Mouse (Mus musculus): Measurements from ENCODE around the gene Naga. TPM values are rescaled to one million over a fixed set of nuclear protein-coding genes. Genes with fewer than 3 reads are reported as not detected.

Gene Naga
- polyA plus RNA-seq, 1 experiment from 2014 or later = 23.0 TPM

GRCm38 (mm10) chr15:82362234-82362633 is 23.5 kb upstream of the Naga start:
- no peak for ATAC-seq (ENCODE audit: low FRiP score, low TSS enrichment)
- 88% methylated on average over 4 of the region's 4 CpGs for WGBS

GRCm38 (mm10) chr15:82361459-82362018 is 22.8 kb upstream of the Naga start:
- Histone ChIP-seq H3K27me3 (ENCODE audit: control insufficient read depth, insufficient read depth, low read length) (no peaks in the 10 kb centered on the region), H3K9me3 (ENCODE audit: control insufficient read depth, low read length) (no peaks in the 10 kb centered on the region), H3K4me2 (ENCODE audit: low read length) (no peak overlapping the region), H3K4me1 (ENCODE audit: control insufficient read depth, insufficient read depth, low read length) (no peaks in the 10 kb centered on the region), H3K4me3 (replicated peaks; ENCODE audit: low read depth, low read length) (no peak overlapping the region), H3K9ac (replicated peaks; ENCODE audit: low read length) (no peak overlapping the region), H3K36me3 (ENCODE audit: control insufficient read depth, insufficient read depth, low read length) (no peaks in the 10 kb centered on the region), H3K27ac (replicated peaks; ENCODE audit: low read depth, low read length) (no peak overlapping the region)
- DNase-seq = no peak
- WGBS = 78% methylated on average over 11 of the region's 11 CpGs
- ATAC-seq (ENCODE audit: low FRiP score, low TSS enrichment) = no peak

More at GRCm38 (mm10) chr15:82362234-82362633, 23.5 kb upstream of the Naga start:
- H3K27me3 ChIP-seq (ENCODE audit: control insufficient read depth, insufficient read depth, low read length) = no peaks in the 10 kb centered on the region
- H3K4me1 ChIP-seq (ENCODE audit: control insufficient read depth, insufficient read depth, low read length) = no peaks in the 10 kb centered on the region
- H3K9ac ChIP-seq (replicated peaks; ENCODE audit: low read length) = no peak overlapping the region
- no peaks in the 10 kb centered on the region for H3K9me3 ChIP-seq (ENCODE audit: control insufficient read depth, low read length)
- H3K27ac ChIP-seq (replicated peaks; ENCODE audit: low read depth, low read length) = no peak overlapping the region
- H3K36me3 ChIP-seq (ENCODE audit: control insufficient read depth, insufficient read depth, low read length) = no peaks in the 10 kb centered on the region
- H3K4me2 ChIP-seq (ENCODE audit: low read length) = no peak overlapping the region
- no peak for DNase-seq
- H3K4me3 ChIP-seq (replicated peaks; ENCODE audit: low read depth, low read length) = no peak overlapping the region

- H3K9ac ChIP-seq (replicated peaks; ENCODE audit: low read length) = no peak overlapping the region
- ATAC-seq (ENCODE audit: low FRiP score, low TSS enrichment) (no peak), DNase-seq (no peak)
- H3K4me2 ChIP-seq (ENCODE audit: low read length) = no peak overlapping the region
- peaks cover 3% of the 10 kb centered on the region; the same call in 1 of the 2 replicates for H3K4me1 ChIP-seq (ENCODE audit: control insufficient read depth, insufficient read depth, low read length)
- no peaks in the 10 kb centered on the region for H3K36me3 ChIP-seq (ENCODE audit: control insufficient read depth, insufficient read depth, low read length)
- H3K9me3 ChIP-seq (ENCODE audit: control insufficient read depth, low read length) = no peaks in the 10 kb centered on the region
- H3K27me3 ChIP-seq (ENCODE audit: control insufficient read depth, insufficient read depth, low read length) = no peaks in the 10 kb centered on the region
- H3K4me3 ChIP-seq (replicated peaks; ENCODE audit: low read depth, low read length) = no peak overlapping the region
- H3K27ac ChIP-seq (replicated peaks; ENCODE audit: low read depth, low read length) = no peak overlapping the region
- 69% methylated on average over 22 of the region's 22 CpGs for WGBS
Observed at GRCm38 (mm10) chr15:82358431-82359260, 19.9 kb upstream of the Naga start.

- Histone ChIP-seq H3K27ac (replicated peaks; ENCODE audit: low read depth, low read length) (peak within 1 kb of the TSS; percentile 89), H3K4me1 (ENCODE audit: control insufficient read depth, insufficient read depth, low read length) (peaks cover 13% of the 10 kb centered on the region)
- 2% methylated on average over 57 of the region's 57 CpGs for WGBS
Observed at GRCm38 (mm10) chr15:82354126-82354945, 15.6 kb upstream of the Naga start, which contains the start of gene Ndufa6. TSS of gene Ndufa6 (minus strand) at chr15:82354322.

GRCm38 (mm10) chr15:82353745-82354113 is 15.0 kb upstream of the Naga start:
- DNase-seq = peak; percentile 27
- peak; percentile 66 for ATAC-seq (ENCODE audit: low FRiP score, low TSS enrichment)

More at GRCm38 (mm10) chr15:82354126-82354945, 15.6 kb upstream of the Naga start, which contains the start of gene Ndufa6:
- Histone ChIP-seq H3K9ac (replicated peaks; ENCODE audit: low read length) (peak within 1 kb of the TSS; percentile 97), H3K36me3 (ENCODE audit: control insufficient read depth, insufficient read depth, low read length) (peaks cover 18% of the 10 kb centered on the region), H3K9me3 (ENCODE audit: control insufficient read depth, low read length) (no peaks in the 10 kb centered on the region), H3K27me3 (ENCODE audit: control insufficient read depth, insufficient read depth, low read length) (no peaks in the 10 kb centered on the region), H3K4me3 (replicated peaks; ENCODE audit: low read depth, low read length) (peak within 1 kb of the TSS; percentile 87), H3K4me2 (ENCODE audit: low read length) (peak within 1 kb of the TSS; percentile 85)
- ATAC-seq (ENCODE audit: low FRiP score, low TSS enrichment) = peak; percentile 99
- DNase-seq = peak; percentile 99

GRCm38 (mm10) chr15:82353078-82353744 is 14.5 kb upstream of the Naga start:
- peak overlapping the region; percentile 87 for H3K4me3 ChIP-seq (replicated peaks; ENCODE audit: low read depth, low read length)
- H3K9ac ChIP-seq (replicated peaks; ENCODE audit: low read length) = peak overlapping the region; percentile 97
- no peaks in the 10 kb centered on the region for H3K27me3 ChIP-seq (ENCODE audit: control insufficient read depth, insufficient read depth, low read length)
- DNase-seq (no peak), ATAC-seq (ENCODE audit: low FRiP score, low TSS enrichment) (no peak)
- H3K36me3 ChIP-seq (ENCODE audit: control insufficient read depth, insufficient read depth, low read length) = peaks cover 29% of the 10 kb centered on the region
- peaks cover 13% of the 10 kb centered on the region for H3K4me1 ChIP-seq (ENCODE audit: control insufficient read depth, insufficient read depth, low read length)
- 32% methylated on average over 14 of the region's 14 CpGs for WGBS
- H3K4me2 ChIP-seq (ENCODE audit: low read length) = peak overlapping the region; percentile 85
- H3K27ac ChIP-seq (replicated peaks; ENCODE audit: low read depth, low read length) = peak overlapping the region; percentile 89
- no peaks in the 10 kb centered on the region for H3K9me3 ChIP-seq (ENCODE audit: control insufficient read depth, low read length)

More at GRCm38 (mm10) chr15:82353745-82354113, 15.0 kb upstream of the Naga start:
- Histone ChIP-seq H3K4me1 (ENCODE audit: control insufficient read depth, insufficient read depth, low read length) (peaks cover 13% of the 10 kb centered on the region), H3K4me2 (ENCODE audit: low read length) (peak overlapping the region; percentile 85), H3K27ac (replicated peaks; ENCODE audit: low read depth, low read length) (peak overlapping the region; percentile 89), H3K4me3 (replicated peaks; ENCODE audit: low read depth, low read length) (peak overlapping the region; percentile 87), H3K27me3 (ENCODE audit: control insufficient read depth, insufficient read depth, low read length) (no peaks in the 10 kb centered on the region), H3K36me3 (ENCODE audit: control insufficient read depth, insufficient read depth, low read length) (peaks cover 24% of the 10 kb centered on the region), H3K9me3 (ENCODE audit: control insufficient read depth, low read length) (no peaks in the 10 kb centered on the region), H3K9ac (replicated peaks; ENCODE audit: low read length) (peak overlapping the region; percentile 97)
- WGBS = under 1% methylated on average over 23 of the region's 23 CpGs

- no peak overlapping the region for H3K4me3 ChIP-seq (replicated peaks; ENCODE audit: low read depth, low read length)
- peaks cover 32% of the 10 kb centered on the region for H3K36me3 ChIP-seq (ENCODE audit: control insufficient read depth, insufficient read depth, low read length)
- H3K27ac ChIP-seq (replicated peaks; ENCODE audit: low read depth, low read length) = no peak overlapping the region
- no peak overlapping the region for H3K9ac ChIP-seq (replicated peaks; ENCODE audit: low read length)
- H3K4me2 ChIP-seq (ENCODE audit: low read length) = no peak overlapping the region
- no peaks in the 10 kb centered on the region for H3K27me3 ChIP-seq (ENCODE audit: control insufficient read depth, insufficient read depth, low read length)
- WGBS = 87% methylated on average over 3 of the region's 3 CpGs
- H3K4me1 ChIP-seq (ENCODE audit: control insufficient read depth, insufficient read depth, low read length) = peaks cover 24% of the 10 kb centered on the region
- DNase-seq = no peak
- no peak for ATAC-seq (ENCODE audit: low FRiP score, low TSS enrichment)
- no peaks in the 10 kb centered on the region for H3K9me3 ChIP-seq (ENCODE audit: control insufficient read depth, low read length)
Observed at GRCm38 (mm10) chr15:82351480-82351879, 12.8 kb upstream of the Naga start.

- H3K9me3 ChIP-seq (ENCODE audit: control insufficient read depth, low read length) = no peaks in the 10 kb centered on the region
- no peaks in the 10 kb centered on the region for H3K27me3 ChIP-seq (ENCODE audit: control insufficient read depth, insufficient read depth, low read length)
- no peak overlapping the region for H3K9ac ChIP-seq (replicated peaks; ENCODE audit: low read length)
- no peak overlapping the region for H3K27ac ChIP-seq (replicated peaks; ENCODE audit: low read depth, low read length)
- 95% methylated on average over 4 of the region's 4 CpGs for WGBS
- no peak overlapping the region for H3K4me3 ChIP-seq (replicated peaks; ENCODE audit: low read depth, low read length)
- no peak overlapping the region for H3K4me2 ChIP-seq (ENCODE audit: low read length)
- DNase-seq (no peak), ATAC-seq (ENCODE audit: low FRiP score, low TSS enrichment) (no peak)
- H3K4me1 ChIP-seq (ENCODE audit: control insufficient read depth, insufficient read depth, low read length) = peaks cover 25% of the 10 kb centered on the region
- peaks cover 32% of the 10 kb centered on the region for H3K36me3 ChIP-seq (ENCODE audit: control insufficient read depth, insufficient read depth, low read length)
Observed at GRCm38 (mm10) chr15:82350349-82350748, 11.6 kb upstream of the Naga start.
